Mouse (Mus musculus) neural tube, embryonic 12.5 days (tissue): Measurements from ENCODE around the gene Itpkb. TPM values are rescaled to one million over a fixed set of nuclear protein-coding genes. Genes with fewer than 3 reads are reported as not detected.
"Not testable (repeated sequence)": the region's sequence is repeated elsewhere in the genome, so short reads cannot be mapped to it uniquely, and the experiment has no call there.

Experiments used
- ATAC-seq: fragments of 200-750 bp; cut with Nextera tagmentation; 2 replicates; pipeline ENCODE4 v1.8.0; 2017; ENCODE audit warnings: low read depth, mild to moderate bottlenecking, moderate TSS enrichment, moderate library complexity; ENCODE audit not compliant: low FRiP score
- H3K27ac ChIP-seq: fragments of 300-500 bp; sonication (generic); 2 replicates; pipeline ENCODE4 v1.5.1; 2016
- H3K27me3 ChIP-seq: fragments of 300-500 bp; sonication (generic); replicated peaks from 2 replicates; pipeline ENCODE4 v1.6.1; 2016; ENCODE audit warnings: mild to moderate bottlenecking
- H3K36me3 ChIP-seq: fragments of 300-500 bp; sonication (generic); 2 replicates; pipeline ENCODE4 v1.6.1; 2016; ENCODE audit warnings: mild to moderate bottlenecking
- H3K4me1 ChIP-seq: fragments of 300-500 bp; sonication (generic); 2 replicates; pipeline ENCODE4 v1.6.1; 2016
- H3K4me2 ChIP-seq: fragments of 300-500 bp; sonication (generic); replicated peaks from 2 replicates; pipeline ENCODE4 v1.6.1; 2016; ENCODE audit warnings: mild to moderate bottlenecking
- H3K4me3 ChIP-seq: fragments of 300-500 bp; sonication (generic); 2 replicates; pipeline ENCODE4 v1.5.1; 2016
- H3K9ac ChIP-seq: fragments of 300-500 bp; sonication (generic); 2 replicates; pipeline ENCODE4 v1.6.1; 2016; ENCODE audit warnings: mild to moderate bottlenecking
- H3K9me3 ChIP-seq: fragments of 300-500 bp; sonication (generic); 2 replicates; pipeline ENCODE4 v1.6.1; 2016; ENCODE audit warnings: mild to moderate bottlenecking
- WGBS: fragments of 180-500 bp; shearing (Covaris S2); methylation state at CpG from one replicate; pipeline ENCODE4 v1.1.7; 2016; 5-methylcytosine and 5-hydroxymethylcytosine counted together
- polyA plus RNA-seq: library from polyadenylated mRNA; unstranded; fragments of >200 nt; fragmentation: Nextera tagmentation; extraction: Ambion mirVana; gene quantifications from 2 replicates; pipeline ENCODE4 v1.2.1, GENCODE M21; 2016

Itpkb gene
- polyA plus RNA-seq, 1 experiment from 2014 or later, result 5.4 TPM

- WGBS, result 72% methylated on average over 10 of the region's 10 CpGs
- ATAC-seq, result no peak
Observed at GRCm38 (mm10) chr1:180384486-180384885, 54.2 kb downstream of the Itpkb start.

DNA sequence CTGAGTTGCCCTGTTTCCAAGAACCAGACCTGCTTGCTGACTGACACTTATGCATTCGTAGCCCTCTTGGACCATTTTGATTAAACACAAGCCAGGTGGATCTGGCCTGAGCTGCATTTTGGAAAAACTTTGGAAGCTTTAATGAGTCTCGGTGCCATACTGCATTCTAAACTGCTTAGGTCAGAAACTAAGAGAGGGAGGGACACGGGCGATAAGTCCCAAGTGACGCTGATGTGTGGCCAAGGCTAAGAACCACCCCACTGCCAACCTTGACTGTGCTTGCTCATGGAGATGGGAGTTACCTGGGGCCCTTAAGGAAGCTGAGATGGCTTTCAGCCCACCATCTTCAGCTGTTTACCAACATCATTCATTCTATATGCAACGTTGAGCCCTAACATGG, 55.0 kb downstream of the Itpkb start:
- no peaks in the 10 kb centered on the region for H3K9me3 ChIP-seq
- H3K36me3 ChIP-seq, result no peaks in the 10 kb centered on the region

More at GRCm38 (mm10) chr1:180384486-180384885, 54.2 kb downstream of the Itpkb start:
- no peaks in the 10 kb centered on the region for H3K9me3 ChIP-seq
- 0 out of 2 replicates have a peak overlapping the region, but pooled peaks have one; percentile 3 for H3K9ac ChIP-seq
- peaks cover 8% of the 10 kb centered on the region; the same call in 1 of the 2 replicates for H3K4me1 ChIP-seq
- no peak overlapping the region for H3K4me2 ChIP-seq
- H3K27me3 ChIP-seq, result no peaks in the 10 kb centered on the region
- H3K4me3 ChIP-seq, result no peak overlapping the region
- no peak overlapping the region for H3K27ac ChIP-seq
- H3K36me3 ChIP-seq, result no peaks in the 10 kb centered on the region

DNA sequence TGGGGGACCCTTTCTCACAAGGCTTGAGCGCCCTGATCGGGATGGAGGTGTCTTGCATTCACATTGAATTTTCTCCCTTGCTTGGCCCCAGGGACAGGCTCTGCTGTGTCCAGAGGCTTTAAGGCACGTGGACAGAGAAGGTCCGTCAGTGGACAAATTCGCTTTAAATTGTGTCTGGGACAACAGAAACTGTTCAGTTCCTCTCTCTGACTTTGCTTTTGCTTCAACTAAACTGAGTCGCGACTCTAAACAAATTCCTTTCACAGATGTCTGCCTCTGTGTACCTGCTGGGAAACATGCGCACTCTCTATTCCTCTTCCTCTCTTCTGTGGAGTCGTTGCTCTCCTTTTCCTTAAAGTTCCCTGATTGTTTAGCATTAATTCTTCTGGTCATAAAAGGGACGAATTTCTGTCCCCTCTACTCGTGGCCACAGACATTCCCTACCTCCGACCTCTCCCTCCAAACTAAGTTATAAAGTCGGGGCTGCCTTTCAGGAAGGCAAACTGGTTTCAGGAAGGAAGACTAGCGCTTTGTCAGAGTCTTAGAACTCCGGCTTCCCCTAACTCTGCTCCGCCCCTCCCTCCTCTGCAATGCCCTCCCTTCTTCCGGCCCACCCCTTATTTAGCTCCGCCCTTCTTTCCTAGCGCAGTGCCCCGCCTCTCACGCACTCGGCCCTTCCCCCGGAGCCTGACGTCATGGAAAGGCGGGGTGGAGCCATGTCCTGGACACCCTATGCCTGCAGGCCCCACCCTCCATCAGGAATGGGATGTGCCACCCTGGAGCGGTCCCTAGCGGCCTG, 56.9 kb downstream of the Itpkb start:
- Histone ChIP-seq H3K4me2 (peak overlapping the region; percentile 59), H3K9ac (peak overlapping the region; percentile 3; the same call in 1 of the 2 replicates), H3K27me3 (no peaks in the 10 kb centered on the region), H3K9me3 (no peaks in the 10 kb centered on the region), H3K4me1 (peaks cover 8% of the 10 kb centered on the region; the same call in 1 of the 2 replicates), H3K27ac (no peak overlapping the region), H3K4me3 (peak overlapping the region; percentile 37), H3K36me3 (no peaks in the 10 kb centered on the region)
- ATAC-seq, result peak; percentile 97
- WGBS, result 3% methylated on average over 27 of the region's 27 CpGs

More for the DNA sequence above, 55.0 kb downstream of the Itpkb start:
- Histone ChIP-seq H3K27ac (no peak overlapping the region), H3K9ac (no peak overlapping the region), H3K4me3 (no peak overlapping the region), H3K27me3 (no peaks in the 10 kb centered on the region), H3K4me2 (no peak overlapping the region), H3K4me1 (peaks cover 8% of the 10 kb centered on the region; the same call in 1 of the 2 replicates)
- WGBS, result 92% methylated on average over 6 of the region's 6 CpGs
- ATAC-seq, result no peak

- Histone ChIP-seq H3K4me1 (peaks cover 8% of the 10 kb centered on the region; the same call in 1 of the 2 replicates), H3K4me3 (peak overlapping the region; percentile 37), H3K36me3 (no peaks in the 10 kb centered on the region), H3K27ac (no peak overlapping the region), H3K9ac (no peak overlapping the region), H3K9me3 (no peaks in the 10 kb centered on the region), H3K4me2 (peak overlapping the region; percentile 59), H3K27me3 (no peaks in the 10 kb centered on the region)
- no peak for ATAC-seq
- 24% methylated on average over 11 of the region's 11 CpGs for WGBS
Observed at GRCm38 (mm10) chr1:180387750-180388480, 57.6 kb downstream of the Itpkb start.

- no peak overlapping the region for H3K4me2 ChIP-seq
- H3K4me3 ChIP-seq, result no peak overlapping the region
- H3K4me1 ChIP-seq, result peaks cover 8% of the 10 kb centered on the region; the same call in 1 of the 2 replicates
- no peaks in the 10 kb centered on the region for H3K27me3 ChIP-seq
- no peak overlapping the region for H3K9ac ChIP-seq
- no peak for ATAC-seq
- H3K9me3 ChIP-seq, result no peaks in the 10 kb centered on the region
- 62% methylated on average over 1 of the region's 1 CpGs for WGBS
- no peaks in the 10 kb centered on the region for H3K36me3 ChIP-seq
- no peak overlapping the region for H3K27ac ChIP-seq
Observed at GRCm38 (mm10) chr1:180388481-180388880, 58.2 kb downstream of the Itpkb start.

- H3K9ac ChIP-seq, ATAC-seq, H3K27me3 ChIP-seq, H3K4me2 ChIP-seq, H3K9me3 ChIP-seq, H3K36me3 ChIP-seq, H3K4me3 ChIP-seq, H3K27ac ChIP-seq, H3K4me1 ChIP-seq: not testable (repeated sequence)
- WGBS, result 85% methylated on average over 11 of the region's 11 CpGs
Observed at GRCm38 (mm10) chr1:180389213-180389760, 59.0 kb downstream of the Itpkb start.

- ATAC-seq, result no peak
- H3K27me3 ChIP-seq, result no peaks in the 10 kb centered on the region
- WGBS, result 75% methylated on average over 3 of the region's 3 CpGs
- peaks cover 8% of the 10 kb centered on the region; the same call in 1 of the 2 replicates for H3K4me1 ChIP-seq
- H3K4me2 ChIP-seq, result no peak overlapping the region
- H3K9ac ChIP-seq, result no peak overlapping the region
- H3K4me3 ChIP-seq, result no peak overlapping the region
- no peak overlapping the region for H3K27ac ChIP-seq
- H3K9me3 ChIP-seq, result no peaks in the 10 kb centered on the region
- H3K36me3 ChIP-seq, result no peaks in the 10 kb centered on the region
Observed at GRCm38 (mm10) chr1:180390321-180390731, 60.0 kb downstream of the Itpkb start.

- H3K9ac ChIP-seq, result no peak overlapping the region
- H3K4me3 ChIP-seq, result no peak overlapping the region
- no peaks in the 10 kb centered on the region for H3K27me3 ChIP-seq
- WGBS, result 78% methylated on average over 10 of the region's 10 CpGs
- H3K9me3 ChIP-seq, result no peaks in the 10 kb centered on the region
- H3K36me3 ChIP-seq, result no peaks in the 10 kb centered on the region
- no peak overlapping the region for H3K27ac ChIP-seq
- ATAC-seq, result no peak
- H3K4me2 ChIP-seq, result no peak overlapping the region
- H3K4me1 ChIP-seq, result peaks cover 8% of the 10 kb centered on the region; the same call in 1 of the 2 replicates
Observed at GRCm38 (mm10) chr1:180390746-180391574, 60.7 kb downstream of the Itpkb start.

GRCm38 (mm10) chr1:180391575-180391945, 61.3 kb downstream of the Itpkb start:
- Histone ChIP-seq H3K27ac (no peak overlapping the region), H3K4me2 (no peak overlapping the region), H3K4me3 (no peak overlapping the region), H3K4me1 (peaks cover 6% of the 10 kb centered on the region; the same call in 1 of the 2 replicates), H3K9ac (no peak overlapping the region), H3K9me3 (no peaks in the 10 kb centered on the region), H3K27me3 (no peaks in the 10 kb centered on the region), H3K36me3 (no peaks in the 10 kb centered on the region)
- ATAC-seq, result no peak
- WGBS, result 83% methylated on average over 4 of the region's 4 CpGs

DNA sequence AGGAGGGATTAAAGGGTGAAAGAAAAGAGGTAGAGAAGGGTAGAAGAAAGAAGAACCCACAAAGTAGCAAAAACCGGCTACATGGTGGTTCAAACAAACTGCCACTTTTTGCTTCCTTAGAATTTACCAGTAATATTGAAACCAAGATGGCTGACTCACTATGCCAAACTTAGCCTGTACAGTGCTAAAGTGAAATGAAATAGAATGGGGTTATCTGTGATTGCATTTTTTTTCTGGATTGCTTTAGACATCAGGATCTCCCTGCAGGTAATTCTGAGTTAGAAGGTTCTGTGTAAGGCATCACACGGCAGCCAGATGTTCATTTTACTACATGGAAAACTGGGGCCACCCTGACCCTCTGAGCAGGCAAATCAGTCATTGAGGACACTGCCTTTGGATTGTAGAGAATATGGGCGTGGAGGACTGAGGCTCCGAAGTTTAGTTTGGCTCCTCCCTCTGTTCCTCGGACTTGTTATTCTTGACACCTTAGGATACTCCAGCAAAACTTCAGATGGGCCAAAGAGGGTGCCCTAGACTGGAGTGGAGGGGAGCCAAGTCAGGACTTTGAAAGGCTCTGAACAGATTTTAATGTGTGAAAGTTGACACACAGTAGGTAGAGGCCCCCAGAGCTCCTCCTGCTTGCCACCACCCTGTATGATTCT, 62.0 kb downstream of the Itpkb start:
- H3K4me3 ChIP-seq, result no peak overlapping the region
- WGBS, result 86% methylated on average over 5 of the region's 5 CpGs
- ATAC-seq, result no peak

More for the DNA sequence above, 62.0 kb downstream of the Itpkb start:
- Histone ChIP-seq H3K27ac (no peak overlapping the region), H3K4me1 (no peaks in the 10 kb centered on the region), H3K9ac (no peak overlapping the region), H3K9me3 (no peaks in the 10 kb centered on the region), H3K4me2 (no peak overlapping the region), H3K36me3 (no peaks in the 10 kb centered on the region), H3K27me3 (no peaks in the 10 kb centered on the region)
